Mouse (Mus musculus): ENCODE data around the gene Chmp6.

The Chmp6 gene

GRCm38 (mm10) chr11:119909436-119909835, 3.8 kb upstream of the Chmp6 start:
- DNase-seq = peak; percentile 71

DNA sequence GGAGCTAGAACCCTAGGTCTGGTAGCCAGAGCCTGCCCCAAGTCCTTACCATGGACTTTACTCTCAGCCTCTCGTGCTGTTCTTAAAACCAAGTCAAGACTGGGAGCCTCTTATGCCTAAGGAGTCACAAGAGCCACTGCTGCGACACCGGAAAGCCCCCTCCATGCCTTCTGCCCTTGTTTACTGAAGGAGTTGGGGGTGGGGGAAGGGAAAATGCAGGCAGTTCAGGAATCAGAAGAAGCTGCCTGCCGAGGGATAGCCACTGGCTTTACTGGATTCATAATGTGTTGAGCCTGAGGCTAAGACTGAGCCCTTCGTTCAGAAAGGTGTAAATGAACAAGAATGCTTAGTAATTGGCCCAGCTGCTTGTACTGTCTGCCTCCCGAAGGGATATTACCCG, 396 bp upstream of the Chmp6 start:
- DNase-seq = no peak

DNA sequence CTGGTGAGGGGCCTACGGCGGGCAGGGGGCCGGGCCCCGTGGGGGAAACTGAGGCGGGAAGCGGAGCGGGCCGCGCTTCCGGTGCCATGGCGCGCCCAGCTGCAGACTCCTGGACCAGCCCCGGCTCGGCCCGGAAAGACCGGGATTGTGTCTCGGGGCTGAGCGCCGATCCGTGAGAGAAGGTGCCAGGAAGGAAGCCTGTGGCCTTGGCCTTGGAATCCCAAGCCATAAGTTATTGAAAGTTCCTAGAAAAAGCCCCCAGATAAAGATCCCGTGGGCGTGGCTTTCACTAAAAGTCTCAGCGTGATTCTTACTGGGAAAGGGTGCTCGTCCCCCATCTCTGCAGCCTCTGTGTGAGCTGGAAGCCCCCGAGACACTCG, 684 bp downstream of the Chmp6 start:
- no peak for DNase-seq

- no peak for DNase-seq
Observed at GRCm38 (mm10) chr11:119914381-119914780, 1.1 kb downstream of the Chmp6 start.

DNA sequence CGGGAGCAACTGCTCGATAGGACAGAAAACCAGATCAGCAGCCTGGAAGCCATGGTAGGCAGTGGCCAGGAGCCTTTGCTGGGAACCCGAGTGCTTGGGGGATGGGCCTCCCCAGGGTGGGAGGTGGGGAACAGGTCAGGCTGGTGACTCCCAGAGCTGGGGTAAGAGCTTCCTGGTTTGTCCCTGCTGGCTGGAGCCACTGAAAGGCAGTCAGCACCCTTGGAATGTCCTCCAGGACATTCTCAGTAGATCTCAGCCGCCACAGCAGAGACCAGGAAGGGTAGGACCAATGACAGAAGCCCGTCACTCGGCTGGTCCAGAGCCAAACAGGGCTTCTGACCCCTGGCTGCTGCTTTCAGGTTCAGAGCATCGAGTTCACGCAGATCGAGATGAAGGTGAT, 2.4 kb downstream of the Chmp6 start:
- DNase-seq = peak; percentile 74

- peak; percentile 94 for DNase-seq
Observed at GRCm38 (mm10) chr11:119916102-119916790, 3.0 kb downstream of the Chmp6 start.

- peak; percentile 90 for DNase-seq
Observed at GRCm38 (mm10) chr11:119916834-119917469, 3.7 kb downstream of the Chmp6 start.

GRCm38 (mm10) chr11:119918521-119918920, 5.3 kb downstream of the Chmp6 start:
- DNase-seq = peak; percentile 54

DNA sequence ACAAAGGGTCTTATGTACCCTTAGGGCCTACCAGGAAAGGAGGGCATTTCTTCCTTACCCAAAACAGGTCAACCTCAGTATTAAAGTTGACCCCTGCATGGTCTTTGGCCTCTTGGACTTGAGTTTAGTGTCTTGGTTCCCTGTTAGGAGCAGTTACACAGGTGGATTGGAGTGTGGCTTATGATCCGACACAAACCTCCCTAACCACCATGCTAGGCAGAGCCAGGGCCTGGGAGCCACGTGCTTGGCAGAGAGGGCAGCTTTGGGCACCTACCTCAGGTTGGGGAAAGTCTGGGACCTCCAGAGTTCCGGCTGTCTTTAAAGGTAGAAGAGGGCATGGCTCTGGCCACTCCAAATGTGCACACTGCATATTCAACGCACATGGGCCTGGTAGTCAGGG, 6.2 kb downstream of the Chmp6 start:
- peak; percentile 60 for DNase-seq

DNA sequence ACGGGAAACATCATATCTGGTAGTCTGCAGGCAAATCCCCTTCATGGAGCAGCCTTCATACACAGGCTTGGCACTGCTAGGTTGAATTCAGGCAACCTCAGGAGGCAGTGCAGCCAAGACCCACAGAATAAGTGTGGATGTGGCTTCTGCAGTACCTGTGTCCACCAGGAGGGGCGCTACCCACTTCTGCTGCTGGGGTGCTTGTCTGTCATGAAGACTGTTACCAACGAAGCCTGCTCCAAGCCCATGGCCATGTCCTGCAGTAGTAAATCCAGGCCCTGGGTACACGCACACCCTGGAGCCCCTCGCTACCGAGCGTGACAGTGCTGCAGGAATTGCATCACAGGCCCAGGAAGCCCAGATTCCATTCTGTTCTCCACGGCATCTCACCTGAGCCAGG, 6.7 kb downstream of the Chmp6 start:
- DNase-seq = peak; percentile 79

GRCm38 (mm10) chr11:119920668-119921067, 7.4 kb downstream of the Chmp6 start:
- no peak for DNase-seq

- DNase-seq = no peak
Observed at GRCm38 (mm10) chr11:119925176-119925575, 11.9 kb downstream of the Chmp6 start.

DNA sequence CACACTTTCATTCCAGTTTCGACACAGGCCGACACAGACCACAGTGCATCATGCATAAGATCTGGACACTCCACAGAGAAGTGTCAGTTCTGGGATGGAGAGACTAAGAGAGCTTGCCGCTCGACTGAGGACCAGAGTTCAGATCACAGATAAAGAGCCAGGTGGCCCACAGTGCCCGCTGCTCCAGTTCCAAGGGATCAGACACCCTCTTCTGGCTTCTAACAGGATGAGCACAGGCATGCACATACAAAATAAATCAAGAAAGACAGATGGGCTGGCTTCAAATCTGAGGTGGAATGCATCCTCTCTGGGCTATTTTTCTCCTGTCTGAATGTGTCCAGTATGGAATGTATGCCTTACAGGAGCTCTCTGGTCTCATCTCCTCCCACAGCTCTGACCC, 13.5 kb downstream of the Chmp6 start:
- no peak for DNase-seq

- peak; percentile 62 for DNase-seq
Observed at GRCm38 (mm10) chr11:119928023-119928681, 14.9 kb downstream of the Chmp6 start.

DNA sequence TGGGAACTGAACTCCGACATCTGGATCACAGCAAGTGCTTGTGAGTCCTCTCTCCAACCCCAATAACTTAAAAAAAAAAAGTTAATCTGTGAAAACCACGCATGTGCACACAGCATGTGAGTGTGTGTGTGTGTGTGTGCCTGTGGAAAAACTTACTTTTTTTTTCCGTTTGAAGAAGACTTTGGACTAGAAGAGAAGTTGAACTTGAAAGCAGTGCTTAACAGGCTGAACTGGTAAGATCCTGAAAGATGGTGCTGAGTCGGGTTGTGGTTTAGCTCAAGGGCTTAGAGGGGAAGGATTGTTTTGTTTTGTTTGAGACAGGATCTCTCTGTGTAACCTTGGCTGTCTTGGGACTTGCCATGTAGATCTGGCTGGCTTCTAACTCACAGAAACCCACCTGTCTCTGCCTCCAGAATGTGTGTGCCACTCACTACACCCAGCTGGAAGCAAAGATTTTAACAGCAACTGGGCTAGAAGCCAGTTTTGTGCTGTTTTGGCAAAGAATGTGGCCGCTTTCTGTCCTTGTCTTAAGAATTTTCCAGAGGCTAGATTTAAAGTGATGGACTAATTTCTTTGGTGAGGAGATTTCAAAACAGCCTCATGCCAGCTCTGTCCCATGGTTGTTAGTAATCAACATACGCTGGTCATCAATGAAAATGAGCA, 16.5 kb downstream of the Chmp6 start:
- peak; percentile 62 for DNase-seq

DNA sequence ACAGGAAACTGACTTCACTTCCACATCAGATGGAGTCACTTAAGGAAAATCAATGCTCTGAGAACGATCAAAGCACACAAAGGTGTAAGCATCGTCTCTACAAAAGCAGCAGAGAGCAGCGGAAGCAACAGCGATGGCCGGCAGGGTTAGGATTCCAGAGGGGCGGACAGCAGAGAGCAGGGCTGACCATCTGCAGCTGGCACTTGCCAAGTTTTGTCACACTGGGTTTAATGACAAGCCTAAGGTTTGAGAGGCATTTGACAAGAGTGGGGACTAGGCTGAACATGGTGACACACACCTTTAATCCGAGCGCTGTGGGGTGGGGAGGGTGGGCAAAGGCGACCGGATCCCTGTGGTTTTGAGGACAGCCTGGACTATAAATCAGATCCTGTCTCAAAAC, 18.6 kb downstream of the Chmp6 start:
- DNase-seq = no peak

GRCm38 (mm10) chr11:119933142-119933541, 19.9 kb downstream of the Chmp6 start:
- no peak for DNase-seq

- DNase-seq = no peak
Observed at GRCm38 (mm10) chr11:119933819-119934583, 20.8 kb downstream of the Chmp6 start.

- DNase-seq = no peak
Observed at GRCm38 (mm10) chr11:119934773-119935172, 21.5 kb downstream of the Chmp6 start.

GRCm38 (mm10) chr11:119935457-119935856, 22.2 kb downstream of the Chmp6 start:
- peak; percentile 89 for DNase-seq

DNA sequence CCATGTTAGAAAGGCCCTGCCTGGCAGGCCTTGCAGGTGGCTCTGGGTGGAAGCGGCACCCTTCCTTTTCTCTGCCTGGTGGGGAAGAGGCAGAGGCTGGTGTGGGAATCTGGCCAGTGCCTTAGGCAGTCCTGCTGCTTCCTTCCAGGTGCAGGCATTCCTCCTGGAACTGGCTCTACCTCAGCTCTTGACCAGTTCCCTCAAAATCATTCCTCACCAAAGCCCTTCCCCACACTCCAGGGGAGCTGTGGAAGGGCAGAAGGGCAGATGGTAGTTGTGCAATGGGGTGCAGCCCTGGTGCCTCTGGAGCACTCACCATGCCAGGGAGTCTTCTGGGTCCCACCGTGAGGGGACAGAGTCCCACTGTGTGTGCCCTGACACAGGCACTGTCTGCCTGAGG, 23.2 kb downstream of the Chmp6 start:
- peak; percentile 63 for DNase-seq

- no peak for DNase-seq
Observed at GRCm38 (mm10) chr11:119937216-119937615, 24.0 kb downstream of the Chmp6 start.
